Comparison of ENCODE assay signal across 12 mouse cellular contexts in the genomic region with DNA sequence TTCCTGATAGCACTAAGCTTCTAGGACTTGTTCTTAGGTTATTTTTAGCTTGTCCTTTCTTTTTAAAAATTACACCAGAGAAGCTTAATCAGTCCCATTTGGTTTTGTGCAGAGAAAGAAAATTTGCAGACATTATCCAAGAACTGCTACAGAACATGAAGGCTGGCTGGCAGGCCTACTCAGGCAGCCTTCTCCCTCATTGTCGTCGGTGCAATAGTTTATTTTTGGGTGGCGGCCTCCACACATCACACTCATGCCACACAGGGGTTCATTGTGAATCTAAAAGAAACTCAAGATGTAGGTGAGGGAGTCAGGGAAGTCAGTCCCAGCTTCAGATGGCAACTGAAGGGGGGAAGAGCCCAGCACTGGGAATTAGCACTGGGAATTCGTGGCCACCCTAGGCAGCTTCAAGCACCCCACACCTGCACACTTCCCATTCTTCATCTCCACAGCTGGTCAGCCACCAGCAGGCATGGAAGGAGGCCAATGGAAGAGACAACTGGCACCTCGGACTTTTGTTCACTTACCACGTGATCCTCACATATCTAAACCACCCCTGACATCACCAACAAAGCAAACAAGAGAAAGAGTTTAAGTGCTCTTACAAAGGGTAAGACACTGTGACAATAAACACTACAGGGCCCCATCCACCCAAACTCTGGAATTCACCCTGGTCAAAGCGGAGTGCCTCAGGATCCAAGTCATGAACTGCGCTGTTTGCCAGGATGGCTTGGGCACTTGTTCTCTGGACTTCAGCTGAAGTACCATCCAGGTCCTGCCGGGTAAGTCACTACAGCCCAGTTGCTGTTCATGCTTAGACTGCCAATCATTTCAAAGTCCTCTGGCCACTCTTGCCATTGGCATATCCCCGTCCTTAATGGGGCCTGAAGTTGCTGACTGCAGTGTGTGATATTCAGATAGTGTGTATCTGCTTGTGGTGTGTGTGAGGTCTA. TPM values are rescaled to one million over a fixed set of nuclear protein-coding genes. Genes with fewer than 3 reads are reported as not detected.
DNase-seq lines count a peak whose midpoint lies in the region; ATAC-seq and TF ChIP-seq lines count a peak whose summit lies in the region.
"Had no signal": no experiment of that assay in that cellular context is flagged by ENCODE, and none has a peak within 500 bp of the region (broad histone marks: within the 10 kb centered on the region; RNA-seq: fewer than 3 reads in every experiment).

No protein-coding gene starts in this region.

- no peak overlapping the region for H3K4me2 ChIP-seq in forebrain, embryonic 12.5 days
- H3K4me2 ChIP-seq: heart, embryonic 11.5 days had no signal

- ATAC-seq in forebrain, embryonic 12.5 days (ENCODE audit: low FRiP score), result no peak

- H3K4me3 ChIP-seq in layer of hippocampus, adult 2 months, result no peak overlapping the region
- no peak overlapping the region for H3K4me3 ChIP-seq in forebrain, embryonic 12.5 days (replicated peaks)
- H3K4me3 ChIP-seq: gastrocnemius, adult 2 months had no signal

- no peak overlapping the region for H3K9ac ChIP-seq in forebrain, embryonic 12.5 days

- no peak for TF ChIP-seq CTCF in layer of hippocampus, adult 2 months (conservative IDR thresholded peaks at IDR 0.05)

- no peaks in the 10 kb centered on the region for H3K4me1 ChIP-seq in forebrain, embryonic 12.5 days

- H3K36me3 ChIP-seq in forebrain, embryonic 12.5 days (replicated peaks), result no peaks in the 10 kb centered on the region

- WGBS in forebrain, embryonic 12.5 days, result 75% methylated on average over 10 of the region's 10 CpGs

- H3K9me3 ChIP-seq in forebrain, embryonic 12.5 days, result no peaks in the 10 kb centered on the region

- peak overlapping the region; percentile 48; the same call in 1 of the 2 replicates for H3K27ac ChIP-seq in layer of hippocampus, adult 2 months
- no peak overlapping the region for H3K27ac ChIP-seq in forebrain, embryonic 12.5 days
- H3K27ac ChIP-seq: gastrocnemius, adult 2 months had no signal

- peak; percentile 37 to 59 for DNase-seq in frontal cortex, adult 2 months (ENCODE audit: extremely low spot score in 1 of 2, low spot score in 1 of 2)
- no peak for DNase-seq in frontal cortex, postnatal 25 days (ENCODE audit: low spot score in 2 of 2)
- no peak for DNase-seq in layer of hippocampus, adult 2 months (ENCODE audit: low spot score in 2 of 2)
- no peak for DNase-seq in layer of hippocampus, postnatal 25 days (ENCODE audit: extremely low spot score in 1 of 2, low spot score in 1 of 2)
- DNase-seq in kidney, postnatal 25 days, result peak; percentile 53 to 78
- peak; percentile 52 for DNase-seq in lung, postnatal 14 days
- DNase-seq in cerebellum, postnatal 25 days, result no peak
- DNase-seq: cerebellum, adult 2 months; layer of hippocampus, postnatal 36 days had no signal

- H3K27me3 ChIP-seq in forebrain, embryonic 12.5 days, result 0 out of 2 replicates have a peak, but pooled peaks cover 4% of the 10 kb centered on the region

RNA-seq across cellular contexts. Expression of a gene that starts 9.0 kb away (rescaled TPM):
- 15.0 and 16.0 TPM in 2 replicates for polyA plus RNA-seq in frontal cortex, adult 2 months (2012; rRNA removed)
- total RNA-seq in layer of hippocampus, adult 2 months (2021), result 10 to 100 TPM; 49.9 to 52.7 TPM
- total RNA-seq in layer of hippocampus, postnatal 25 days (2021), result 10 to 100 TPM; 47.9 to 57.7 TPM
- polyA plus RNA-seq in forebrain, embryonic 12.5 days (2016; fragmentation: Nextera tagmentation; extraction: Ambion mirVana), result 32.7 and 36.6 TPM in 2 replicates

Comparison
In these comparisons a context has a peak if more than half of its experiments do, and no peak if none do; other contexts are left out.
1. DNase-seq: peak in frontal cortex, adult 2 months (2 of 2), kidney, postnatal 25 days (2 of 2) and lung, postnatal 14 days (single experiment); none in frontal cortex, postnatal 25 days (0 of 2), layer of hippocampus, adult 2 months (0 of 2), layer of hippocampus, postnatal 25 days (0 of 2) and cerebellum, postnatal 25 days (0 of 2).